Mouse (Mus musculus): ENCODE data around the gene Nop16. TPM values are rescaled to one million over a fixed set of nuclear protein-coding genes. Genes with fewer than 3 reads are reported as not detected.

The Nop16 gene
- polyA plus RNA-seq, 1 experiment from 2014 or later: 78.8 TPM

DNA sequence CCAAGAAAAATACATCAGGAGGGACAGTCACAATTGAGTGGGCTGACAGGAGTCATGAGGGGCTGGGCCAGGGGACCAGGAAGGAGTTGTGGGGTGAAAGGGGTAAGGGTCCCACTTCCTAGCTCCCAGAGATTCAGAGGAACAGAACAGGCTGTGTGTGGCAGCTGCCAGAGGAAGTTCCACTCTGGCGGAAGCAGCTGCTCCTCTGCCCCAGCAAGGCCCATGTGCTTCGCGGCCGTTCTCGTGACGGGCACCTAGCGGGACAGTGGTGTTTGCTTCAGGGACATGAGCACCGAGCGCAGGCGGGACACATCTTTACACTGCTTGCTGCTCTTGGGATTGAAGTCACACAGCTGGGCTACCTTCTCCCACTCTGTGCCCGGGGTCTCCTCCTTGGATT is 3.7 kb upstream of the Nop16 start:
- no peaks in the 10 kb centered on the region for H3K9me3 ChIP-seq
- H3K4me1 ChIP-seq: peaks cover 24% of the 10 kb centered on the region
- no peak overlapping the region for H3K4me3 ChIP-seq
- no peak for ATAC-seq (ENCODE audit: borderline replicate concordance, extremely low read depth, low FRiP score, low TSS enrichment)
- no peaks in the 10 kb centered on the region for H3K27me3 ChIP-seq
- H3K9ac ChIP-seq: no peak overlapping the region
- H3K27ac ChIP-seq: no peak overlapping the region
- H3K36me3 ChIP-seq: peaks cover 7% of the 10 kb centered on the region; the same call in 1 of the 2 replicates
- no peak overlapping the region for H3K4me2 ChIP-seq
- 78% methylated on average over 11 of the region's 11 CpGs for WGBS

DNA sequence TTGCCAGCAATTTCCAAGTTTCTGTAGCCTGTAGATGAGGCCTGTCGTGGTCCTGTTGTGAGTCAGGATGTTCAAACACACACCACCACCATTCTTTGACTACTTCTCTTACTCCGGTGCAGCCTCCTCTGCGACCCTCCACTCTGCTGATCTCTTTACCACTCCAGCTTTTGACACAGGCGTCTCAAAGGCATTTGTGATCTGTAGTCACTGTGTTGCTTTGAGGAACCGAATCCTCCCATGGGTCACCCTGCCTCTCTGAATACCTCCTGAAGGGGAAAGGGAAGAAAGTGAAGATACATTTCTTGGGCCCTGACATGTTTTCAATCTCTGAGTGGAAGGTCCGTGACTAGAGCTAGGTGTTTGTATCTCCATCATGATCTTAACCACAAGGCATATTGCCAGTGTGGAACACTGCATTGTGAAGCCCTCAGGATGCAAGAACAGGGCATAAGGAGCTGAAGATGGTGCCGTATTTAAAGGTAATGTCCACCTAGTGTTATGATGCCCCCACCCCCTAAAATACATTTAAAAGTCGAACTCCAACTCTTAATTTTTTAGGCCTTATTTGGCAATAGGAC is 2.0 kb upstream of the Nop16 start:
- H3K4me1 ChIP-seq: peaks cover 25% of the 10 kb centered on the region

DNA sequence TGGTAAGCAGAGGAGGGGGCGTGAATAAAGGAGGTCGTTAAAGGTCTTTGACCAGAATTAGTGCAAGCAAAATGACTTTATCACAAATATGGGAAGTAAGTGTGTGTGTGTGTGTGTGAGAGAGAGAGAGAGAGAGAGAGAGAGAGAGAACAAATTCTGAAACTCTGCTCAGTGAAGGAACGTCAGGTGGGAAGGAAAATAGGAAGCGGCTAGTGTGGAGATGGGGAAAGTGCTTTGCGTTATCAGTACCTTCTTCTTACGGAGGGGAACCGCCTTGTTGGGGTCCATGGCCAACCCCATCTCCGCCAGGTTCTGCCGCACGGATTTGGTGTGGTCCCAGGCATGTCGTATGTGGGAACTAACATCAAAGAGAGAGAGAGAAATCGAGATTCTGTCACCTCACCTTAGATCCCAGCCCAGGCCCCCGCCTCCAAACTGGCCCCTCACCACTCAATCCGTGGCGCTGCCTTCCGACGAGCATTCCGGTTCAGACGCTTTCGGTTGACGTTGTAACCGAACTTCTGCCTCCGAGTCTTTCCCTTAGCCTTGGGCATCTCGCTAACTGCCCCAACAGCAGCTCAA is 385 bp downstream of the Nop16 start:
- Histone ChIP-seq H3K27ac (peak overlapping the region; percentile 51), H3K4me1 (peaks cover 17% of the 10 kb centered on the region), H3K4me3 (peak overlapping the region; percentile 97), H3K9ac (peak overlapping the region; percentile 88), H3K27me3 (no peaks in the 10 kb centered on the region), H3K4me2 (peak overlapping the region; percentile 72), H3K9me3 (no peaks in the 10 kb centered on the region), H3K36me3 (peaks cover 31% of the 10 kb centered on the region)
- peak; percentile 16 for ATAC-seq (ENCODE audit: borderline replicate concordance, extremely low read depth, low FRiP score, low TSS enrichment)
- WGBS: 1% methylated on average over 24 of the region's 24 CpGs

More for the DNA sequence above, 2.0 kb upstream of the Nop16 start:
- Histone ChIP-seq H3K9ac (no peak overlapping the region), H3K27ac (no peak overlapping the region), H3K36me3 (peaks cover 12% of the 10 kb centered on the region), H3K4me3 (peak overlapping the region; percentile 97; the same call in 1 of the 2 replicates), H3K9me3 (no peaks in the 10 kb centered on the region), H3K27me3 (no peaks in the 10 kb centered on the region), H3K4me2 (no peak overlapping the region)
- 84% methylated on average over 8 of the region's 8 CpGs for WGBS
- no peak for ATAC-seq (ENCODE audit: borderline replicate concordance, extremely low read depth, low FRiP score, low TSS enrichment)

DNA sequence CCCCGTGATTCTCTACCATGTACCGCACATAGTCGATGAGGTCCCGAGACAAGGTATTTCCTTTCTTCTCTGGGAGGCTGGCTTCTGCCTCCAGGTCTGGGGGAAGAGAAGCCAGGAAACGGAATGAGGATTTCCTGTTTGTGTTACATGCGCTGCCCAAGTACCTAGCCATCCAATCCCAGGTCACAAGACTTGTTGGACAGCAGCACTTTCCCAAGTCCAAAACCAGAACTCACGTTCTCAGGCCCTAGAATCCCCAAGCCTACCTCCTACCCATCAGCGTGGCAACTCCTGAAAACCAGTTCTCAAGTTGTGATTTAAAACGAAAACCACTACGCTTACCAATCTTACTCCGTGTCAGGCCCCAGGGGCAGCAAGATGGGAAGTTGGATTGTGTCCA is 4.1 kb downstream of the Nop16 start:
- Histone ChIP-seq H3K4me3 (no peak overlapping the region), H3K9ac (no peak overlapping the region), H3K9me3 (no peaks in the 10 kb centered on the region), H3K27ac (no peak overlapping the region), H3K27me3 (no peaks in the 10 kb centered on the region), H3K4me1 (peaks cover 14% of the 10 kb centered on the region), H3K36me3 (peaks cover 45% of the 10 kb centered on the region), H3K4me2 (no peak overlapping the region)
- WGBS: 77% methylated on average over 11 of the region's 11 CpGs
- no peak for ATAC-seq (ENCODE audit: borderline replicate concordance, extremely low read depth, low FRiP score, low TSS enrichment)

DNA sequence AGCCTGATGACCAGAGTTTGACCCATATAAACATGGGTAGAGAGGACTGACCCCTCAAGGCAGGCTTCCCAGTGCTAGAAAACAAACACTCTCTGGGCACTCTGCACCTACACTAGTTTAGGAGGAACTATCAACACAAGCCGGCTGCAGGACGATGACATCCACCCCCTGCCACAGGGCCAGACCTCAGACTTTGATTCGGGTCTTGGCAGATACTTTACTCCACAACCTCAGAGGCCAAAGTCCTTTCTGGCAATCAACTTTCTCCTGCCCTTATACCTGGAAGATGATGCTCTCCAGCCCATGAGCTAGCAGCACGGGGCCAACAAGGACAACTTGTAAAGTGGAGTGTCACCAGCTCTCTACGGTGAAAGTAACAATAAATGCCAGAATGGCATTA is 7.0 kb downstream of the Nop16 start:
- H3K36me3 ChIP-seq: peaks cover 69% of the 10 kb centered on the region
- H3K9ac ChIP-seq: no peak overlapping the region
- no peak for ATAC-seq (ENCODE audit: borderline replicate concordance, extremely low read depth, low FRiP score, low TSS enrichment)
- no peak overlapping the region for H3K4me2 ChIP-seq
- H3K27ac ChIP-seq: no peak overlapping the region
- 84% methylated on average over 5 of the region's 5 CpGs for WGBS
- H3K9me3 ChIP-seq: no peaks in the 10 kb centered on the region
- H3K27me3 ChIP-seq: no peaks in the 10 kb centered on the region
- 0 out of 2 replicates have a peak, but pooled peaks cover 9% of the 10 kb centered on the region for H3K4me1 ChIP-seq
- no peak overlapping the region for H3K4me3 ChIP-seq

DNA sequence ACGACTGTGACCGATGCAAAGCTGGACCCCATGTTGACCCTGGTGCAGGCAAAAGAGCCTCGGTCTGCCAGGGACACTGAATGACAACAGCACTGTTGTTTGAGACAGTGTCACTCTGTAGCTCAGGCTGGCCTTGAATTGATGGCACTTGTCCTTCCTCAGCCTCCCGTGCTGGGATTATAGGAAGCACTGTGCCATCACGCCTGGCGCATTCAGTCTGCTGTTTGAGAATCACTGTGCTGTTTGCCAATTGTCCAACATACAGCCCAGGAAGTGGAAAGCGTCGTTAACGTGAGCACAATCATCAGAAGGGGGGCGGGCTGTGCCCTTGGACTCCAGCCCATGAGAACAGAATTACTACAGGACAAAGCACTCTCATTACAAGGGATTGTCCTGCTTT is 7.8 kb downstream of the Nop16 start:
- H3K36me3 ChIP-seq: peaks cover 69% of the 10 kb centered on the region
- H3K9me3 ChIP-seq: no peaks in the 10 kb centered on the region
- 64% methylated on average over 10 of the region's 10 CpGs for WGBS
- no peak overlapping the region for H3K4me2 ChIP-seq
- ATAC-seq (ENCODE audit: borderline replicate concordance, extremely low read depth, low FRiP score, low TSS enrichment): no peak
- peaks cover 9% of the 10 kb centered on the region; the same call in 1 of the 2 replicates for H3K4me1 ChIP-seq
- H3K27me3 ChIP-seq: no peaks in the 10 kb centered on the region
- no peak overlapping the region for H3K4me3 ChIP-seq
- no peak overlapping the region for H3K9ac ChIP-seq
- H3K27ac ChIP-seq: peak overlapping the region; percentile 31; the same call in 1 of the 2 replicates

DNA sequence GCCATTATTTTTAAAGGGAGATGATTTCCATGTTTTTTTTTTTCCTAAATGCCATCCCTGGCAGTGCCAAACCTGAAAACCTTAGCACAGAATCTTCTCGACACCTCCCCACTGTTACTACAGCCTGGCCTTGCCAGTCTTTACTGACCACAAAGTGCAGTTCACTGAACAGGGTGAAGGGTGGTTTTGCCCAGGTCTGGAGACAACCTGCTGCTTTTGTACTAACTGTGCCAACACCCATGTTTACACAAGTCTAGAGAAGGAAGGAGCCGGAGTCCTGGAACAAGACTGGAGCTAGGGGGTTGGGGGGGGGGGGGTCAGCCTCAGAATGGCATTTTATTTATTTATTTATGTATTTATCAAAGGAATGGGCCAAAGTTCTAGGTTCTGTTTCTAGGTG is 8.5 kb downstream of the Nop16 start:
- Histone ChIP-seq H3K36me3 (peaks cover 70% of the 10 kb centered on the region), H3K9me3 (no peaks in the 10 kb centered on the region), H3K9ac (no peak overlapping the region), H3K27ac (no peak overlapping the region; the same call in 1 of the 2 replicates), H3K4me3 (no peak overlapping the region), H3K4me2 (no peak overlapping the region), H3K27me3 (no peaks in the 10 kb centered on the region), H3K4me1 (peaks cover 13% of the 10 kb centered on the region; the same call in 1 of the 2 replicates)
- no peak for ATAC-seq (ENCODE audit: borderline replicate concordance, extremely low read depth, low FRiP score, low TSS enrichment)
- 50% methylated on average over 2 of the region's 2 CpGs for WGBS

DNA sequence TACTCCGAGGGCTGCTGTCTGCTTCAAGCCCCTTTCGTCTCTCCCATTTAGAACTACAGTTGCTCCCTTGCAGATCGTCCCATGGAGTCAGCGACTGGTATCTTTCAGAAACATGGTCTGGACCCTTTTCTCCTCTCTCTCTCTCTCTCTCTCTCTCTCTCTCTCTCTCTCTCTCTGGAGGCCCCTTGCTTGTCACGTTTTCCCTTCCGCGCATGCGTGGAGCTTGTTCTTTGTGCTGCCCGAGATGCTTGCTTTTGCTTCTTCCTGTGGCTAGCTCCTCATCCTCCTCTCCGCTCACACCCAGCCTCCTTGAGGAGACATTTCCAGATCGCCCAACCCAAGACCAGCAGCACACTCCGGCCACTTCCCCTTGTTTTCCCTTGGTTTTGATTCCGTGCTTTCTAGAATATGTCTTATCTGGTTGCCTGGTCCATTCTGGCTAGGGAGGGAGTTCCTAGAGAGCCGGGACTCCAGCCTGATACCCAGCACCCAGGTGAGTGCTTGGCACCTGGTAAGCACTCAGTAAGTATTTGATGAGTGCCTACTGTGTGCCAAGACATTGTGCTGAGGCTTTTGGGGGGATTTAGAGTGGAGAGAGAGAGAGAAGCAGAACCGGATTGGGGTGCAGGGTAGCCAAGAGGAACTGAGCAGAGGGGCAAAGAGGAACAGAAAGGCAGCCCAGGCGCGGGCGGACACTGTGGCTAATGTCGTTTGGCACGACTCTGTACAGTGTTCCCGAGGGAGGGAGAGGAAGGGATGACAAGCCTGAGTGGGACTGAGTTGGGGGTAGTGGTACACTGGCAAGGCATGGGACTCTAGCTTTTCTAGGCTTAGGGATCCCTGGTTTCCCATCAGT is 12.0 kb downstream of the Nop16 start:
- H3K4me2 ChIP-seq: no peak overlapping the region
- no peak overlapping the region for H3K9ac ChIP-seq
- H3K27ac ChIP-seq: no peak overlapping the region
- H3K9me3 ChIP-seq: no peaks in the 10 kb centered on the region
- H3K27me3 ChIP-seq: no peaks in the 10 kb centered on the region
- WGBS: 78% methylated on average over 21 of the region's 21 CpGs
- no peak for ATAC-seq (ENCODE audit: borderline replicate concordance, extremely low read depth, low FRiP score, low TSS enrichment)
- peaks cover 36% of the 10 kb centered on the region for H3K36me3 ChIP-seq
- peaks cover 23% of the 10 kb centered on the region for H3K4me1 ChIP-seq
- H3K4me3 ChIP-seq: no peak overlapping the region

DNA sequence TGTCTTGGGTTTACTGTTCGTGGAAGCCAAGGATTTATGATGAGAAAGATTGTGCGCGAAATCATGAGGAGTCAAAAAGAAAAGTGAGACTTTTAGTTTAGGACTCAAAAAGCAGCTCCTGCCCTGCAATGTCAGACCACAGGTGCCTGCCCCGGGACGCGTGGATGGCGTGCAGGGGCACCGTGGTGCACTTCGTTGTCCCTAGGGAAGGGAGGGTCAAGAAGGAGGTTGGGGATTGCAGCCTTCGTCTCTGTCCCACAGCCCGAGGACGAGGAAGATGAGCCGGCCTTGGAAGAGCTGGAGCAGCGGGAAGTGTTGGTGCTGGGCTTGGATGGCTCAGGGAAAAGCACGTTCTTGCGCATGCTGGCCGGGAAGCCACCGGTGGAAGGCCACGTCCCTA is 14.4 kb downstream of the Nop16 start:
- ATAC-seq (ENCODE audit: borderline replicate concordance, extremely low read depth, low FRiP score, low TSS enrichment): no peak; the same call in 1 of the 2 replicates
- Histone ChIP-seq H3K36me3 (peaks cover 28% of the 10 kb centered on the region), H3K4me2 (peak overlapping the region; percentile 68), H3K9ac (peak overlapping the region; percentile 74), H3K27ac (peak overlapping the region; percentile 79), H3K4me1 (peaks cover 14% of the 10 kb centered on the region), H3K4me3 (peak overlapping the region; percentile 78), H3K9me3 (no peaks in the 10 kb centered on the region), H3K27me3 (no peaks in the 10 kb centered on the region)
- 2% methylated on average over 19 of the region's 19 CpGs for WGBS

DNA sequence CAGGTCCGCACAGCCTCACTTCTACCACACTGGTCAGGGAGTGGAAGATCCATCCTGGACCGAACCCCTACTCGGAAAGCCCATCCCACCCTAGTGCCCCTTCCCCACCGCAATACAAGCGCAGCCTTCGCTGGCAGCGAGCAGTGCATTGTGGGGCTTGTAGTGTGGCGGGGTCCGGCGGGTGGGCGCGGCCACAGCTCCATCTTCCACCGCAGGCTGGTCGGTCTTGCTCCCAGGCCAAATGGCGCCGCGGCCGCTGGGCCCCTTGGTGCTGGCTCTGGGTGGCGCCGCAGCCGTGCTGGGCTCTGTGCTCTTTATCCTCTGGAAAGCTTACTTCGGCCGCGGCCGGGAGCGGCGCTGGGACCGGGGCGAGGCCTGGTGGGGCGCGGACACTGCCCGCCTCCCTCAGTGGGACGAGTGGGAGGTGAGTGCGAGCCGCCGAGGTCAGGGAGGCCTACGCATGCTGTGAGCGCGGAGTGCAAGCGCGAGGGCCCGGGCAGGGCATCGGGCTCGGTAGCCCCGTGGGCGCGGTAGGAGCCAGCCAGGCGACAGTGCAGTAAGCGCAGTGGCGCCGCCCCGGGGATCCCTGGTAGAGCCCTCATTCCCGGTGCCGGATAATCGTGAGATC is 14.9 kb downstream of the Nop16 start, which contains the start of gene Arl10:
Gene Arl10, plus strand, starts transcription at position 162 of the 628 bp plus-strand sequence.
- ATAC-seq (ENCODE audit: borderline replicate concordance, extremely low read depth, low FRiP score, low TSS enrichment): peak; percentile 91
- WGBS: under 1% methylated on average over 55 of the region's 55 CpGs
- peaks cover 14% of the 10 kb centered on the region for H3K4me1 ChIP-seq
- peaks cover 23% of the 10 kb centered on the region for H3K36me3 ChIP-seq
- H3K9me3 ChIP-seq: no peaks in the 10 kb centered on the region
- H3K27me3 ChIP-seq: no peaks in the 10 kb centered on the region
- peak within 1 kb of the TSS; percentile 68 for H3K4me2 ChIP-seq
- H3K27ac ChIP-seq: peak within 1 kb of the TSS; percentile 79
- H3K9ac ChIP-seq: peak within 1 kb of the TSS; percentile 74
- H3K4me3 ChIP-seq: peak within 1 kb of the TSS; percentile 78

DNA sequence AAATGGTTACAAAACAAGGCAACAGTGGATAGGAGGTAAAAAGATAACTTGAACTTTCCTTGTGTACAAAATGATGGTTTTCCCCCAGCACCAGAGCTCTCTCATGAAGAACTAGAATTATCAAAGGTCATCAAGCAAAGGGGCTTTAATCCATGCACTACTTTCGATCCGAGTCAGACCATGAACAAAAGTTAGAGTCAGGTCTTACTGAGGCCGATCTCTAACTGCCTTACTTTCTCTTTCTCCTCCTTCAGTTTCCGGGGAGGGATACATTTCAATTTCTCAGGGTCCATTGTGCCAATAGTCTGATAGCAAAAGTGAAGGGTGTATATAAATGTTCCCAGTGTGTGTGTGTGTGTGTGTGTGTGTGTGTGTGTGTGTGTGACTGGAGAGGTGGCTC is 17.3 kb downstream of the Nop16 start:
- H3K9ac ChIP-seq: no peak overlapping the region
- H3K4me3 ChIP-seq: no peak overlapping the region
- H3K36me3 ChIP-seq: 0 out of 2 replicates have a peak, but pooled peaks cover 7% of the 10 kb centered on the region
- peaks cover 14% of the 10 kb centered on the region for H3K4me1 ChIP-seq
- no peak overlapping the region for H3K27ac ChIP-seq
- WGBS: 79% methylated on average over 4 of the region's 4 CpGs
- no peak overlapping the region for H3K4me2 ChIP-seq
- no peaks in the 10 kb centered on the region for H3K27me3 ChIP-seq
- no peak for ATAC-seq (ENCODE audit: borderline replicate concordance, extremely low read depth, low FRiP score, low TSS enrichment)
- no peaks in the 10 kb centered on the region for H3K9me3 ChIP-seq

Data from lung, embryonic 15.5 days (tissue).